In the genomic region with DNA sequence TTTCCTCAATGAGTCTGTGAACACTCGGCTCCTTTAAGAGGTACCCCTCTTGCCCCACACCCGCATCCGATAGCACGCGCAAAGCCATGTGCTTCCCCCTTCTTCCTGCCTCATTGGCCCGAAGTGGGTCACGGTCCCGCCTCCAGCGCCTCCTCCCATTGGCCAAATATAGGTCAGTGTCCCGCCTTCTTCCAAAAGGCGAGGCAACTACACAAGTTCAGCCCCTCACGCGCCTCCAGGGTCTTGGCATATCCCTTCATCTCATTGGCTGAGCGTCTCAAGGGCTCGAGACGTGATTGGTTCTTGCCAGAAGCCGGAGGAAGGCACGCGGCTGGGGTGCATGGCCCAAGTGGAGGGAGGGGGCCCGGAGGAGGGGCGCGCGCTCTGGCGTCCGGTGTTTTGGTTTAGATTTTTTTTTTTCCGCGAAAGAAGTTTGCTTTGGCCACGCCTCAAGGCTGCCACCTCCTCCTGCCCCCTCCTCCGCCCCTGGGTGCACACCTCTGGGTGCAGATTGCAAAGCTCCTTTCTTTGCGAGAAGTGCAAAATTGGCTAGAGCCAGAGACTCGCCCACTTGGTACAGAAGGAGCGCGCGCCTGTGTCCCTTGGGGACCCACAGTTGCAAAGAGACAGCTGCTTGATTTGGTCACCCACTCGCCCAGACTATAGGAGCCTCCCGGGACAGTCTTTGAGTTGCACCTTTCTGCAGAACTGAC, we compare ENCODE assay signal across 8 mouse cellular contexts. TPM values are rescaled to one million over a fixed set of nuclear protein-coding genes. Genes with fewer than 3 reads are reported as not detected.
DNase-seq lines count a peak whose midpoint lies in the region; ATAC-seq lines count a peak whose summit lies in the region.

A gene (plus strand): TSS at position 359 of the 713 bp plus-strand sequence.

- peaks cover 89% of the 10 kb centered on the region for H3K4me1 ChIP-seq in hindbrain, embryonic 15.5 days (replicated peaks)

- no peaks in the 10 kb centered on the region for H3K9me3 ChIP-seq in hindbrain, embryonic 15.5 days

- no peaks in the 10 kb centered on the region for H3K27me3 ChIP-seq in hindbrain, embryonic 15.5 days

- H3K36me3 ChIP-seq in hindbrain, embryonic 15.5 days = no peaks in the 10 kb centered on the region
- peaks cover 8% of the 10 kb centered on the region; the same call in 1 of the 2 replicates for H3K36me3 ChIP-seq in macrophage (ENCODE audit: inconsistent target)

- H3K9ac ChIP-seq in hindbrain, embryonic 15.5 days = peak within 1 kb of the TSS; percentile 77

- H3K79me2 ChIP-seq in macrophage (ENCODE audit: inconsistent target) = peaks cover 19% of the 10 kb centered on the region; the same call in 1 of the 2 replicates

- DNase-seq in R1 (ENCODE audit: low read depth, low spot score) = peak; percentile 100
- DNase-seq in cerebellum, postnatal 36 days = peak; percentile 98 to 99
- DNase-seq in frontal cortex, postnatal 36 days (ENCODE audit: low spot score in 2 of 2) = peak; percentile 99 to 100
- peak; percentile 99 for DNase-seq in left cerebral cortex, adult 18-20 months (ENCODE audit: low spot score in 2 of 2)
- peak; percentile 100 for DNase-seq in right cerebral cortex, adult 18-20 months
- peak; percentile 92 for DNase-seq in urinary bladder, postnatal 10 days (ENCODE audit: low spot score)

- peak within 1 kb of the TSS; percentile 89 for H3K27ac ChIP-seq in hindbrain, embryonic 15.5 days (replicated peaks)
- peak within 1 kb of the TSS; percentile 92 for H3K27ac ChIP-seq in macrophage

- peak within 1 kb of the TSS; percentile 61 for H3K4me3 ChIP-seq in hindbrain, embryonic 15.5 days
- H3K4me3 ChIP-seq in macrophage (ENCODE audit: inconsistent target) = peak within 1 kb of the TSS; percentile 90

- WGBS in hindbrain, embryonic 15.5 days = under 1% methylated on average over 36 of the region's 36 CpGs
- WGBS in macrophage (ENCODE audit: missing documents) = 2% methylated on average over 36 of the region's 36 CpGs

- peak; percentile 88 for ATAC-seq in hindbrain, embryonic 15.5 days (ENCODE audit: low FRiP score, low read depth)

- peak within 1 kb of the TSS; percentile 98 for H3K4me2 ChIP-seq in hindbrain, embryonic 15.5 days

RNA-seq across cellular contexts. Expression of the gene that starts here (rescaled TPM):
- 2.9 and 4.1 TPM in 2 replicates for polyA plus RNA-seq in hindbrain, embryonic 15.5 days (2015; fragmentation: Nextera tagmentation; extraction: Ambion mirVana)
- 10 to 100 TPM; 63.1 to 84.6 TPM for total RNA-seq in left cerebral cortex, adult 18-20 months (2021)
- 100 to 1,000 TPM in 1 of 26 experiments, 10 to 100 TPM in 14, 1 to 10 TPM in 11; 1.4 to 103 (median 15.7) TPM for total RNA-seq in macrophage (2018; cell fraction: chromatin; rRNA removed)
- total RNA-seq in macrophage (2018; cell fraction: cytosol; rRNA removed) = 10 to 100 TPM; 20.2 to 85.8 (median 49.5) TPM
- total RNA-seq in macrophage (2018; cell fraction: nucleus; rRNA removed) = 10 to 100 TPM in 21 of 26 experiments, 1 to 10 TPM in 5; 5.0 to 96.3 (median 19.0) TPM
- 11.3 to 58.2 TPM (median 52.9 TPM) in 3 replicates for polyA plus RNA-seq in macrophage (2018)

Comparison
In these comparisons a context has a peak if more than half of its experiments do, and no peak if none do; other contexts are left out.
1. Peak in every context shown above with its lines: DNase-seq, ATAC-seq, H3K4me3 ChIP-seq and H3K27ac ChIP-seq.